Mouse (Mus musculus) adrenal gland, adult (tissue): ENCODE data around the gene F13a1.

Experiments used
- DNase-seq, 2 experiments: peaks; one replicate each; pipeline ENCODE4 v3.0.0; 2022 to 2023; ENCODE audit warnings: low spot score in 1 of 2; ENCODE audit not compliant: inconsistent age in 2 of 2

F13a1 gene

GRCm38 (mm10) chr13:37050126-37050525 is at the start of gene F13a1:
Gene F13a1, minus strand, starts transcription at chr13:37050244.
- DNase-seq, result no peak

- no peak for DNase-seq
These were observed 41.6 kb upstream of the F13a1 start for GRCm38 (mm10) chr13:37091620-37092019.

- no peak for DNase-seq
These were observed 39.1 kb upstream of the F13a1 start for GRCm38 (mm10) chr13:37089104-37089503.

GRCm38 (mm10) chr13:37081506-37082241 is 31.6 kb upstream of the F13a1 start:
- no peak for DNase-seq

GRCm38 (mm10) chr13:37071390-37071789 is 21.3 kb upstream of the F13a1 start:
- DNase-seq, result no peak

GRCm38 (mm10) chr13:37070824-37071223 is 20.8 kb upstream of the F13a1 start:
- DNase-seq, result no peak

- DNase-seq, result no peak
These were observed 10.8 kb upstream of the F13a1 start for GRCm38 (mm10) chr13:37060810-37061209.

GRCm38 (mm10) chr13:37056662-37057061 is 6.6 kb upstream of the F13a1 start:
- peak; percentile 13 to 48 for DNase-seq

GRCm38 (mm10) chr13:37049631-37050030 is 413 bp downstream of the F13a1 start:
- DNase-seq, result no peak

- DNase-seq, result no peak
These were observed 1.0 kb downstream of the F13a1 start for GRCm38 (mm10) chr13:37049018-37049417.

GRCm38 (mm10) chr13:37045005-37045404 is 5.0 kb downstream of the F13a1 start:
- DNase-seq, result peak in 1 of 2 experiments; percentile 59

- DNase-seq, result no peak
These were observed 15.3 kb downstream of the F13a1 start for GRCm38 (mm10) chr13:37034745-37035144.

GRCm38 (mm10) chr13:37025996-37026579 is 24.0 kb downstream of the F13a1 start:
- no peak for DNase-seq

GRCm38 (mm10) chr13:37021575-37021974 is 28.5 kb downstream of the F13a1 start:
- no peak for DNase-seq

- DNase-seq, result no peak
These were observed 39.3 kb downstream of the F13a1 start for GRCm38 (mm10) chr13:37010771-37011170.

GRCm38 (mm10) chr13:37006224-37006623 is 43.8 kb downstream of the F13a1 start:
- no peak for DNase-seq

- no peak for DNase-seq
These were observed 50.8 kb downstream of the F13a1 start for GRCm38 (mm10) chr13:36999210-36999705.

- DNase-seq, result no peak
These were observed 56.5 kb downstream of the F13a1 start for GRCm38 (mm10) chr13:36993593-36993992.

GRCm38 (mm10) chr13:36988392-36988791 is 61.7 kb downstream of the F13a1 start:
- no peak for DNase-seq

- no peak for DNase-seq
These were observed 77.0 kb downstream of the F13a1 start for GRCm38 (mm10) chr13:36973016-36973415.

- no peak for DNase-seq
These were observed 77.8 kb downstream of the F13a1 start for GRCm38 (mm10) chr13:36972226-36972625.

GRCm38 (mm10) chr13:36962926-36963325 is 87.1 kb downstream of the F13a1 start:
- DNase-seq, result peak; percentile 28 to 61
